Mouse (Mus musculus): ENCODE data around the gene Dph2.
A peak's percentile ranks its signal among the peaks of the same experiment; 100 is the strongest.

The Dph2 gene

DNA sequence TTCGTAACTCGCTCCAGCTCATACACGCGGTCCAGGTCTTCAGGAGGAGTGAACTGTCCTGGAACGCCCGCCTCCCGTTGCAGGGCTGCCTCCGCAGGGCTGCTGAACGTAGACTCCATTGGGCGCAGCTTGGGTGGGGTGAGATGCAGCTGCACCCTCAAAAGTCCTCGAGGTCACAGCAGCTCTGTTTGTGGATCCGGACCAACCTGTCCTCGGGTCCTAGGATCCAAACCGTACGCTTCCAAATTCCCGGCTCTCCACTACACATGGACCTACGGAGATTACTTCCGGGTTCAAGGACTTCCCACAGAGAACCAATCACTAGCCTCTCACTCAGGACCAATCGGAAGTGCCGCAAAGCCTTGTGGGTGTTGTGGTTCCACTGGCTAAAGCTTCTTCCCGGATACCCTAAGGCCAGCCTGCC lies at the start of gene Dph2:
TSS of gene Dph2 (minus strand) at position 295 of the 424 bp plus-strand sequence.
- peak; percentile 81 to 90 for DNase-seq

DNA sequence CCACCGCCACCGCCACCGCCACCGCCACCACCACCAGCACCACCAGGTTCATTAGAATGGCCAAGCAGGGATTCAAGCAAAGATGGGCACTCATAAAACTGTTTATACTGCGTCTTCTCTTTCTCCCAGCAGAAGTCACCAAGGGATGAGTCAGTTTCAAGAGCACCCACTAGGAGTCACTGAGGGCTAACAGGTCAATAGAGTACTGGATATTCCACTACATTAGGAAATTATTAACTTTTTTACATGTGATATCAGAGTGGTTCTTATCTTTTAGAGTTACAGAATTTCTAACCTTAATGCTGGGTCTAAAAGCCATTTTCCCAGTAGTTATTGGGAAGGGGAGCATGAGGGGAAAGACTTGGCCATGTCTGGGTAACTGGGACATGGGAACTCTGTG lies 45.1 kb upstream of the Dph2 start:
- DNase-seq = no peak

DNA sequence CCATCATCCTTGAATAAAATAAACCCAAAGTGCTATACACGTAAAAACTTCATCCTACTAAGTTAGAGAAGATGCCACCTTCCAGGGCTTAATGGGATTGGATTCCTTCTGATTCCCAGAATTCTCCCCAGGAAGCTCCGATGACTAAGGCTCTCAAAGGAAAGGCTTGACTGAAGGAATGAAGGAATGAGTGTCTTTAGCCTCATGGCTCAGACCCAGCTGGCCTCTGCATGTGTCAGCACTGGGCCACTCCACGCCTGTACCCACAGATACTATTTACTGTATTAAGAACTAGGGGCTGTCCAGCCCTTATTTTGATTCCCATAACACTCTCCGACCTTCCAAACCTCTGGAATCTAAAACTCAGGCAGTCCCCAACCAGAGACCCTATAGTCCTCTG lies 42.2 kb upstream of the Dph2 start:
- no peak for DNase-seq

DNA sequence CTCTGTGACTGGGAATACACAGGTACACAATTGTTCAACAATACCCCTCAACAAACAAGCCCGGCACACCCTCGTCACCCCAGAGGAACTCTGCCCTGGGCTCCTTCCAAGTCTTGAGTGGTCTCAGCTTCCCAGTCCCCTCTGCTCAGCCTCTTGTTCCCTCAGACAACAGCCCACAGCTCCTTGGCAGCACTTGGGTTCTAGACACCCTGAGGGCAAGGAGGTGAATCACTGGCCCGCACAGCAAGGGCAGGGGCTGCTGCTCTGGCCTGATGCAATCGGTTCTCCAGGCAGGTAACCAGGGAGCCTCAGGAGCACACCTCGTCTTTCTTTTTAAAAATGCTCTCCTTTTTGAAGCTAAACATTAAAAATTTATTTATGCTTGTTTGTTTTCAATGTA lies 41.4 kb upstream of the Dph2 start:
- no peak for DNase-seq

DNA sequence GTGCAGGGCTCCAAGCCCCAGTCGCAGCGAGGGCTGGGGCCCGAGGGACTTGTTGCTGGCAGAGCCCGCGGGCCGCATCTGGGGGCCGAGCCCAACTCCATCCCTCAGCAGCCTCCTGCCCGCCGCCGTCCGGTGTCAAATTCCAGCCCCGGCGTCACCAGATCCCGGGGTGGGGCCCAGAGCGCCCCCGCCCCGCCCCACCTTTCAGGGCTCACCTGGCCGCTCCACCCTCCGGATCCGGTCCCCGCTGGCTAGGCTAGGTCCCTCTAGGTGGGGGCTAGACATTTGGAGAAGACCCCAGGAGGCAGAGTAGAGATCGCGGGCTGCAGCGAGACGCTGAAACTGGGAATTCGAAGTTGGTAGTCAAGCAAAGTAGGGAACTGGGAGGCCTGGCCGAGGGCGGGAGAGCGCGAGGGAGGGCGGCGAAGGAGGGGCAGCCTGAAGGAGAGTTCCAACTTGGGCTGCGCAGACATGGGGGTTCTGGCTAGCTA lies 37.6 kb upstream of the Dph2 start, which contains the start of gene Artn:
TSS of gene Artn (minus strand) at position 373 of the 491 bp plus-strand sequence.
- DNase-seq = peak in 1 of 2 experiments; percentile 33

DNA sequence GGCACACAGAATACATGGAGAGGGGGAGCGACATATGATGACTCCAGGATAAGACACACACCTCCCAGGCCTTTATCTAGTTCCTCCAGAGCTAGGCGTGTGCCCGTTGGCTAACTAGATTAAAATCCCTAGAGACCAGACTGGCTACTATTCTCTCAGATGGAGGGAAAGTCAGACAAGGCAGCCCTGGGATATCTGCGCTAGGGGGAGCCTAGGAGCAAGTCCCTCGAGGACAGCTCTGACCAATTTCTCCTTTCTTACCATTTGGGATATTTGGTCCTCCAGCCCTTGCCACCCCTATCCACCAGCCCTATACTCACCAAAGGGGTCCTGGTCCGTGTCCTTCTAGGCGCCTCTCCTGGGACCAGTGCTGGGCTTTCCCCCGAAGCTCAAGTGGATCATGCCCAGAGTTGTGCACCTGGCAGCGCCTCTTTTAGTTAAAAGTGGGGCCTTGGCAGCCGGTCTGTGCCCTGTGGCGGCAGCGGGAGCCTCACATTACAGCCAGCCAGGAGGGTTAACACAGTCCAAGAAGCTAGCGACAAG lies 36.9 kb upstream of the Dph2 start:
- peak; percentile 65 to 74 for DNase-seq

DNA sequence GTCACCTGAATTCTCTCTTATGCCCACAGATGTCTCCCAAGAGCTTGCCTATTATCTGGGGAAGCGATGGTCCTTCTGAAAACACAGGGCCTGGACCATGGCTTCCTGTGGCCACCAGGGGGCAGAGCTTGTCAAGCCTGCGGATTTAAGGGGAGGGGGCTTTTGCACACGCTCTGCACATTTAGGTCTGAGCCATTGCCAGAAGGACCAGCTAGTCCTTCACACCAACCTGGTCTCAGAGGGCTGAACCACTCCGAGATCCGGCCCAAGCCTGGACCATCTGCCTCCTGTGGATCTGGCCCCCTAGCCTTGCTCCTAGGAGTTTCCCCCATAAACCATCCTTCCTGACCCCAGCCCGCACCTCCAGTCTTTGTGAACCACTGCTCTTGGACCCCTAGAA lies 36.4 kb upstream of the Dph2 start:
- peak; percentile 44 to 69 for DNase-seq

DNA sequence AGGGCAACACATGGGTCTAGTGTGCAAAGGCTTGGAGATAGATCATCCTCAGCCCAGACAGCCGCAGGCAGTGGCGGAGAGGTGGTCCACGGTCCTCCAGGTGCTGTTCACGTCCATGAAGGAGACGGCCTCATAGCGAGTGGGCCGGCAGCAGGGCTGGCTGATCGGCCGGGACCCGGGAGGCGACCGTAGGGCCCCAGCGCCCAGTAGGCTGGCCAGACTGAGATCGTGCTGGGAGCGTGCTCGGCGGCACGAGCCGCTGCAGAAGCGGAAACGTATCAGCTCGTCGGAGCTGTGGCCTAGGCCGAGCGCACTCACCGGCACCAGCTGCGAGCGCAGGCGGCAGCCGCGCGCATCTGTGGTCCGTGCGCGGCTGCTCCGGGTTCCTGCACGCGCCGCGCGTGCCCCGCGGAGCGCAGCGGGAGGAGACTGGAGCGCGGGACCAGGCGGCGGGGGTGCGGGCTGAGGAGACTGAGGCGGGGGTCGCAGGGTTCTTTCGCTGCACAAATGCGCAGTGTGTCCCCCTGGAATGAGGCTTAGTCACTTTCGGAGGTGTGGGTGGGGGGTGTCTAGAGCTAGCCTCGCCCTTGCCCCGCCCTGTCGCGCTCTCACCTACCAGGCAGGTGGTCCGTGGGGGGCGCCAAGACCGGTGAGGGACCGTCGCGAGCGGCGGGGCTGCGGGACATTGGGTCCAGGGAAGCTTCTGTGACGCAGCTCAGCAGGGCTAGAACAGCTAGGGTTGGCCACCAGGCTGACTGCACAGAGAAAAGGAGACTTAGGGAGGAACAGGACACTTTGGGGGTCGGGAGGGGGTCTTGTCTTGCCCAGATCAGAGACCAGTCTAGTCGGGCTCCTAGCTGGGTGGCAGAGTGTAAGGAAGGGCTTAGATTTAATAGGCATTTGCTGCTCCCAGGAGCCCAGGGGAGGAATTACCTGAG lies 35.0 kb upstream of the Dph2 start:
- peak; percentile 58 to 64 for DNase-seq

DNA sequence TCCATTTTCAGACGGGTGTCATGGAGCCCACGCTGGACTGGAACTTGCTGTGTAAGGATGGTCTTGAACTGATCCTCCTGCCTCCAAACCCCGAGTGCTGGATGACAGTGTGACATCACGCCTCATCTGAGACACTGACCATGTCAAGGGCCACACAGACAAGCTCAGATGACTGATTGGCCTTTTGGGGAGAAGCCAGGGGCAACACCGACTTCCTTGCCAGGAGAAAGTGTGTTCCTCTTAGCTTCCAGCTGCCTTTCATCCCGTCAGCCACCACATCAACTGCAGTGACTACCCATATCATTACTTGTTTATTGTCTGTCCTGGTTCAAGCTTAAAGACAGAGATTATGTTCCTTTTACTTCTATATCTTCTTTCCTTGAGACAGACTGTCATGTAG lies 33.1 kb upstream of the Dph2 start:
- DNase-seq = no peak

DNA sequence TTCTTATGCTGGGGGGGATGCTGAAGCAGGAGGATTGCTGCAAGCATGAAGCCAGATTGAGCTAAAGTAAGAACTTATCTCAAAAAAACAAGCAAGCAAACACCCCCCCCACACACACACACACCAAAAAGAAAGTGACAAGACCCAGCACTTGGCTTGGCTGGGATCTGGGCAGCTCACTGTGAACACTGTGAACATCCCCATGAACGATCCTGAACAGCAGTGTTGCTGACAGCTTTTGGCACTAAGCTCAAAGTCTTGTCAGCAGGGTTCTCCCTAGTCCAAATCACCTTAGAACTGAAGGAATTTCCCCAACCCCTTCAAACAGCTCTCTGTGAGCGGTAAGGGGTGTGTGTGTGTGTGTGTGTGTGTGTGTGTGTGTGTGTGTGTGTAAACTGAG lies 31.6 kb upstream of the Dph2 start:
- DNase-seq = no peak

DNA sequence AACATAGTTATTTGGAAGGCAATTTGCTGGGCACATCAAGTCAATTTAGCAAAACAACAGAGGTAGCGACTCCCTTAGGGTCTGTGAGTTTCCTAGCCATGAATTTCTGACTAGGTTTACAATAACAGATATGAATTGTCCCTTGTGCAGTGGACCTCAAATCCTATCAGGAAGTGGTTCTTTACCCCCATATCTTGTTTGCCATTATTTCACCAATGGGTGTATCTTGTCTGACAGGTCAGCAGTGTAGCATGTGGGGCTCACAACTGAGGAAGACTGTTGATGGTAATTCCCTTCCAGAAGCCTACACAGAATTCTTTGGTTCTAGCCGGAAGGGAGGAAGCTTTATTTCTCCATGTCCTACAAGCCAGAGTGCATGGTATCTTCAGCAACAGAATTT lies 29.5 kb upstream of the Dph2 start:
- no peak for DNase-seq

DNA sequence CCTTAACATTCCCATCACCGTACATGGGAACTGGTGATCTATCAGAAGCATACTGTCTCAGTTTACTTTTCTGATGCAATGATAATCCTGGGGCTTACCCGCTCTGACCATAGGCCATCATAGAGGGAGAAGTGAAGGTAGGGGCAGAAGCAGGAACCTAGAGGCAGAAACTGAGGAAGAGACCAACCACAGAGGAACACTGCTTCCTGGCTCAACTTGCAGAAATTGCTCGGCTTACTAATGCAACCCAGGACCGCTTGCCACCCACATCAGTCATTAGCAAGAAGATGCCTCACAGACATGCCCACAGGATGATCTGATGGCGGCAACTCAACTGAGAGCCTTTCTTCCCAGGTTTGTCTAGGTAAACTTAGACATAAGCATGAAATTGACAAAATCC lies 26.9 kb upstream of the Dph2 start:
- DNase-seq = no peak

DNA sequence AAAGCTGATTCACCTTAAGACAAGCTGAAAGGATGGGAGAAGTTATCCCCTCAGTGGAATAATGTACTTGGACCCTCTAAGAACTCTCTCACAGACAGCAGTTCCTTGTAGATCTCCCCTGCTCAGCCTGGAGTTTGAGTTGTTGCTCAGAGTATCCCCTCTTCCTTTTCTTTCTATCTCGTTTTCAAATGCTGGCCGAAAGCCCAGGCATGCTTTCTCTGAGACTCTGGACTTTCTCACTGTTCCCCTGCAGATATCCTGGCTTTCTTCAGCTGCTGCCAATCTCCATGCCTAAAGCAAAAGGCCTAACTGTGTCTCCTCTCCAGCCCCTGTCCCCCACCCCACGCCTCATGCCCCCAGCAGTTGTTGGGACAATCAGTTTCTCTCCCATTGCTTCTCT lies 26.4 kb upstream of the Dph2 start:
- DNase-seq = peak in 1 of 2 experiments; percentile 2

DNA sequence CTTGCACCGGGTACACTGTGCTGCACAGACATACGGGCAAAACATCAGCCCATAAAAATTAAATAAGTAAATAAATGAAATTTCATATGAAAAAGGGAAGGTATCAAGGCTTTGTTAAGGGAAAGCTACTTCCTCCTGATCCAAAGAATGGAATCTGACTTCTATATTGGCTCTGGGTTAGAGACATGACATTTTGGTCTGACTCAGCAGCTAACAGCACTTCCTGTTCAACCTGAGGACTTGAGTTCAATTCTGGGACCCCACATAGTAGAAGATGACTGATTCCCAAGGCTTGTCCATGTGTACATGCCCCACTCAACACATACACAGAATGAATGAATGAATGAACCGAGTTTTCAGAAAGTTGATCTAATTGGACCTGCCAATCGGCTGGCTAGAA lies 26.0 kb upstream of the Dph2 start:
- no peak for DNase-seq

DNA sequence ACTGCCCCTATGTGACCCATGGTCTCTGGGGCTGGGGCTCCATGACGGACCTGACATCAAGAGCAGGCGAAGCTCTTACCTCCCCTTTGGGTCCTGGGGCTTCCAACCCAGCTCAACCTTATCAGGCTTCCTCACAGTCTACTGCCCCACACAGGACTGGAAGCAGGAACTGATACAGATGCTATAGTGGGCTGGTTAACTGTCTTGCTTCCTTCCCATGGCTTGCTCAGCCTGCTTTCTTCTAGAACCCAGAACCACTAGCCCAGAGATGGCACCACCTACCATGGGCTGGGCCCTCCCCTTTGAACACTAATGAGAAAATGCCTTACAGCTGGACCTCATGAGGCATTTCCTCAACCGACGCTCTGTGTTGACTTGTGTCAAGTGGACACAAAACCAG lies 25.6 kb upstream of the Dph2 start:
- DNase-seq = no peak

DNA sequence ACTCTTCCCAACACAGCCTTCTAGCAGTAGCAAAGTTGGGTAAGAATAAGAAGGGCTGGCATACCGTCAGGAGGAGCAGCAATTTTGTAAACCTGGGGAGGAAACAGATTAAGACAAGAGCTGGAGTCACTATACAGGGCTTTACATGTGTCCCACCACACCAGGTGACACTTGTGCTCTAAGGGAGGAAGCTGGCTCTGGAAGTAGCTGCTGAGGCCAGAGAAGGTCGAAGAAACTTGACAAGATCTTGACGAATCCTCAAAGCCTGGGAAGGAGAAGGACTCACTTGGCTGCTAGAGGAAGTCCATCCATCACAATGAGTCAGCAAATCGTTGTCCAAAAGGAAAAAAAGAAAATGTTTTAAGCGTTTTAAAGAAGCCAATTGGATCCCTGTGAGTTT lies 24.6 kb upstream of the Dph2 start:
- DNase-seq = no peak

DNA sequence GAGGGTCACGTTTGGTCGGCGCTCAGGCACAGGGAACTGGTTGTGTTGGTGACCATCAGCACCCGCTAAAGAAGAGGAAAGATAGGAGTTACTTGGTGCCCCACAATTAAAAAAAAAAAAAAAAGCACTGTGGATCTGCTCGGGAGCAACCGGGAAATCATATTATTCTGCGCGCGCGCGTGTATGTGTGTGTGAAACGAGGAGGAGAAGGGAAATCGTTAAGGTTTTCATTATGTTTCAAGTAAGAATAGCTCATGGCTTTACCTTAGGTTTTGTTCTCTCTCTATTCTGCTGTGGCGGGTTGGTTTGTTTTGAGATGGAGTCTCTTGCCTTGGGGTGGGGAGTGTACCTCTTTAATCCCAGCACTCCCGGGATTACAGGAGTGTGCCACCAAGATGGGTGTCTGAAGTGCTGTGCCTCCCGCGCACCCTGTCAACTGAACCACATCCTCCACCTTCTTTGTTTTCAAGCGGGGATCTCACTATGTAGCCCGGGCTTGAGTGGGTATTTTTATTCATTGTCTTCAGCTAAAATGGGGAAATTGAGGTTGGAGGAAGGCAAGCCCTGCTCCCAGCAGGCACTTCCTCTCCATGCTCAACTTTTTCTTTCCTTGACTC lies 23.8 kb upstream of the Dph2 start:
- peak in 1 of 2 experiments; percentile 27 for DNase-seq

DNA sequence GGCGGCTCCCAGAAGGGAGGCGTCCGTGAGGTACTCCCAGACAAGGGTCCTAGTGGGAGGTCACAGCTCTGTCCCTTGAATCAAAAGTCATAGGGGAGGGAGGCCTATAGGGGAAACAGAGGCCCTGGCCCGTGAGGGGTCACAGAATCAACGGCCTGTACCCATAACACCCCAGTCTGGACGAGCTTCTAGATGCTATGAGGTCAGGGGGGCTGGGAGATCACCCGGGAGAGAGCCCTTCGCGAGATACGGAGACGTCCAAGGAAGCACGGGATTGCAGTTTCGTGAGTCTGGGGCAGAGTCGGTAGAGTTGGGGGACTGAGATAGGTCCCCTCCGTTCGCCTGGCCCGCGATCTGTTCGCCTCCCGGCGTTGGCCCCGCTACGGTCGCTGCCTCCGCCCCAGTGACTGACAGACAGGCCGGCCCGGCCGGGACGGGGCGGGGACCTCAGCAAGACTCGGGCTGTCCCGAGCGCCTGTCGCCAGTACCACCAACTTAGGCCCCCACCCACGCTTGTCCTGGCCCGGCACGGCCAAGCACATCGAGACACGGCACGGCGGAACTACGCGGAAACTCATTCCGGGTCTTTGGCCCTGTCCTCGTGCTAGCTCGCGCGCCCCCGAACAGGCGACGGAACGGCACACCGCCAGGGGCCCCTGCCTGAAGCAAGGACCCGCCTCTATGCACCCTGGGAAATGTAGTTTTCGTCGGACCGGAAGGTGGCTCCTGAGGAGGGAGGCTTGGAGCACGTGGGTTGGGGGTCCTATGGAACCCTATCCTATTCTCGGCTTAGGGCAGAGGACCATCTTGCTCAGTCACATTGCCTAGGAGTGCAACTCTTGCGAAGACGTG lies 23.0 kb upstream of the Dph2 start, which contains the start of gene Ipo13:
TSS of gene Ipo13 (minus strand) at position 409 of the 852 bp plus-strand sequence.
- DNase-seq = peak; percentile 93 to 96

DNA sequence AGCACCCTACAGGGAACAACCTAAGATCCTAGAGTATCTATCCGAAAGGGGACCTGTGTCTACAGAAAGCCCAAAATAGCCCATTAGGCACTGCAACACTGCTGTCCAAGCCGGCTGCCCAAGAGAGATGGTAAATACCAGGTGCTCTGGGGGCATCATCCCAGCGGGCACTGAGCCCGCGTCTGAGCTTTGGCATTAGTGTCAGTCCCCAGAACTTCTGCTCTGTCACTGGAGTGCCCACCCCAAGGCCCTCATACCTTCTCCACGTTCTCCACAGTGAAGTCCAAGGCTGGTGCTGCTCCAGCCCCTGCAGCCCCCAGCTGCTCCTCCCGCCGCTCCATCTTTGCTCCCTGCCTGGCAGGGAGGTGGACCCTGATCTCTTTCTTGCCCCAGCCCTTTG lies 22.2 kb upstream of the Dph2 start:
- peak; percentile 62 to 66 for DNase-seq

DNA sequence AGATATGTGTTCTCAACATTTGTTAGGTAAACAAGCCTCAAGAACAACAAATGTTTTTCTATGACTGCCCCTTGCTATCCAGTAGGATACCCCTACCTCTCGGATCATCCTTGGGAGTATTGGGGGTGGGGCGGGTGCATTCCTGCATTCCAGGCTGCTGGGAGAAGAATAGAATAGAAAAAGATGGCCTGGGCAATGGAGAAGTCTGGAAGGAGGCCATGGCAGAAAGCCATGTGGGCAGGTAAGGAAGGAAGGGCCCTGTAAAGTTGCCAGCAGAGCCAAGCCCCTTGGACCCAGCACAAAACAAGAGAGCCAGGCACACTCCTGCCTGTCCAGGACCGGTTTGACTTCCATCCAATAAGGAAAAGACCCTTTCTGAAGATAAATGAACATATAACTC lies 21.6 kb upstream of the Dph2 start:
- DNase-seq = peak; percentile 85 to 90

DNA sequence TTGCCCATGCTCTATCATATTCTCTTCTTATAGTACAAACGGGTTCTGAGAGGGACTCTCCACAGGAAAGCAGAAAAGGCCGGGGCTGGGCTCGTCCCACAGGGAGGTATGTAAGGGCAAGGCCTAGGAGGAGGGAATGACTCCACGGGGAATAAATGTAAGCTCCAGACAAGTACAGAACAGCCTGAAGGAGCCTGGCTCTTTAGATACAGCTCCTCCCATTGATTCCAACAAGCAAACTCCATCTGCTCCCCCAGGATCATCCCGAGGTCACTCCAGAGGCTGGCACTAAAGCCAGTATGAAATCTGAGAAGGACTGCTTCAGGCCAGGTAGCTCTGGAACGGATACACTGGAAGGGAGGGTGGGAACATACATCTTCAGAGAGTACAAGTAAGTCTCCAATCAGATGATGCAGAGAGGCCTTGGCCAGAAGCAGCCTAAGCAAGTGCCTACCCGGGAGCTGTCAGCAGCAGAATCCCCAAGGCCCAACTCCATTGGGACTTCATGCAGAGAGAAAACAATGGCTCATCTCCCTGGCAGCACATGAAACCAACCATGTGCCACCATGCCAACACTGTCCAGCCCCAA lies 20.9 kb upstream of the Dph2 start:
- DNase-seq = peak; percentile 47 to 51

DNA sequence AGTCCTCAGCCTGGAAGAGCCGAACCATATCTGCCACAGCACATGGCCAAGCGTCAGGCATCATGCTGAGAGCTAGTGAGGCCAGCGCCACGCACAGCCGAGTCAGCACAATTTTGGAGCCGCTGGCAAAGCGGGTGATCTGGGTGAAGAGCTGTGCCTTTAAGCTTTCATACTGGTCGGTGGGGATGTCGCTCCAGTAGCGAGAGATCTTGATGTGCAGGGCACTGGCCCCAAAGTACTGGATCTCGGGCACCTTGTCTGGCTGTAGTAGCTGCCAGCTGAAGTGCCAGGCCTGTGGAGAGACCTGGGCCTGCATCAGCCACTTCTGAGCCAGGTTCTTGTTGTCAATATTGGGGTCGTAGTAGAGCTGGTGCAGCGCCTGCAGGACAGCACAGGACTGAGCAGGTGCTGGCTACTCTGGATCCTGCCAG lies 20.3 kb upstream of the Dph2 start:
- DNase-seq = peak; percentile 81 to 82
